Mouse (Mus musculus) kidney, postnatal 4 days (tissue): ENCODE measurements around the gene Bbs4.
"Not testable (repeated sequence)": the region's sequence is repeated elsewhere in the genome, so short reads cannot be mapped to it uniquely, and the experiment has no call there.

Source experiments
- DNase-seq, 2 experiments: peaks; one replicate each; pipeline ENCODE4 v3.0.0; 2021; ENCODE audit warnings: mixed read lengths in 2 of 2

Gene Bbs4

DNA sequence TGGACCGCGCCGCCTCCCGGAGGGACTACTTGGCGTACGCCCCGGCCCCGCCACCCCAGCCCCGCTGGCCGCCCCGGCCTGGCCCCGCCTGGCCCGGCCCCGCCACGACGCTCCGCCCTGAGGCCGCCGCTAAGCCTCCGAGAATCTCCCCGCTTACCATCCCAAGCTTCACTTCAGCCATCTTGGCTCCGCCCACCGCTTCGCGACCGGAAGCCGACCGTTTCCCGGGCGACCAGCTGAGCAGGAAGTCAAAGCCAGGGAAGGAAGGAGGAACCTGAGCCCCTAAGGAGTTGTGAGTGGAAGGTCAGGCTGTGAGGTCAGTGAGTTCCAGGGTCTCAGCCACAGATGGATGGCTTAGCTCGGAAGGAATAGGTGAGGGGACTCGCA is at the start of gene Bbs4:
Bbs4 (minus strand) TSS at position 256 of the 387 bp plus-strand sequence.
- DNase-seq: peak; percentile 96

- no peak for DNase-seq
Observed at GRCm38 (mm10) chr9:59389086-59389485, 35.8 kb upstream of the Bbs4 start.

DNA sequence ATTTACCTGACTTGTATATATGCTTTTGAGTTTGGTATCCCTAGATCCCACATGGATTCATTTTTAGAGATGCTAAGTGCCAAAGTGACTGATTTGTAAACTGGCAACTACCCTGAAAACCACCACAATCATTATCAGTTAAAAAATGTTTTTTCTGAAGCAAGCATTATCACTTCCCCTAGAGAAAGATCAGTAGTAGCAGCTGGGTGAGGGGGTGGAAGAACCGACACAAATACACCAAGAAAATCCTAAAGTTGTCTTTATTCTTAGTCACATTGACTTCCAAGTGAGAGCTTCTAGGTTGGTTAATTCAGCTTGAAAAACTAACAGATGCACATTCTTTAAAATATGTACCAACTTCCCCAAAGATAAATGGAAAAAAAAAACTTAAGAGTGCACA is 35.0 kb upstream of the Bbs4 start:
- DNase-seq: no peak

DNA sequence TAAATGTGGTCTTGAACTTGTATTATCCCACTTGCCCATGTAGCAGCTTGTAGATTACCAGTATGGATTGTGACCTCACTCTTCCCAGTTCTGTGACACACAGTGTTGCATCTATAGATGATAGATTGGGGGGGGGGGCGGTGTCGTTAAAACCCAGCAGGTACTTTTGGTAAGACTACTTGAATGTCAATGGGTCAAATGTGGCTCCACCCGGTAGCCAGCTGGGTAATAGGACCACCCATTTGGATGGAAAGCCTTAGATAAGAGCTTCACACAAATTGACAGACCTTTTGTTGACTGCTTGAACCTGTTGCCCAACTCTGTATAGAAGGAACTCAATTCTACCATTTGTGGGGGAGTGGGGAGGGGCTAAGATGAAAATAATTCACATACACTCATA is 34.2 kb upstream of the Bbs4 start:
- no peak for DNase-seq

- DNase-seq: no peak
Observed at GRCm38 (mm10) chr9:59375626-59376025, 22.3 kb upstream of the Bbs4 start.

- no peak for DNase-seq
Observed at GRCm38 (mm10) chr9:59369646-59370045, 16.3 kb upstream of the Bbs4 start.

GRCm38 (mm10) chr9:59369220-59369619 is 15.9 kb upstream of the Bbs4 start:
- no peak for DNase-seq

- not testable (repeated sequence) for DNase-seq
Observed at GRCm38 (mm10) chr9:59360487-59360886, 7.2 kb upstream of the Bbs4 start.

- not testable (repeated sequence) for DNase-seq
Observed at GRCm38 (mm10) chr9:59358041-59358440, 4.7 kb upstream of the Bbs4 start.

DNA sequence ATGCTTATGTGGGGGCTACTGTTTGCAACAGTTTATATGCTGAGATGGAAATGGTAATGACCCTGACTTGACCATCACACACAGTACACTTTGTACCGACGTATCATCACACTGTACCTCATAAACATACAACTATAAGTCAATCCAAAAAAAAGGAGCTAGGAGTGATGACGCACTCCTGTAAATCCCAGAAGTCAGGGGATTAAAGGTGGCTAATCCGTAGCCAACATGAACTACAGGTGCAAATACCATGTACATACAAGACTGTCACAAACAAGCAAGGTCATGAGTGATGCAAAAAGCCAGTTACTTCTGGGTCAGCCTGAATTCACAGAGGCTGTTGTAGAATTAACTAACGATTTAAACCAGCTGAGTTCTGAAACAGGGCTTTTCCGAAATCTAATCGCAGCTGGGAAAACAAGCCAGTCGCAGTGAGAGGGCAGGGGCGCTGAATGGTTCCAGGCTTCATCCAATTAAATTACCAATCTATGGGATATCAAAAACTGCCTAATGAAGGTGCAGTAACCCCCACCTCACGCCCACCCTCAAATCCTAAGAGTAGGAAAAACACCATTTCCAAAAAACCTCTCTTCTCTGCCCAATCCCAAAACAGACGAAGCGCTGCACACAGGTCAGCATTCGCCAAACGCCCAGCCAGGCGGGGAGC is 589 bp downstream of the Bbs4 start:
- DNase-seq: no peak

DNA sequence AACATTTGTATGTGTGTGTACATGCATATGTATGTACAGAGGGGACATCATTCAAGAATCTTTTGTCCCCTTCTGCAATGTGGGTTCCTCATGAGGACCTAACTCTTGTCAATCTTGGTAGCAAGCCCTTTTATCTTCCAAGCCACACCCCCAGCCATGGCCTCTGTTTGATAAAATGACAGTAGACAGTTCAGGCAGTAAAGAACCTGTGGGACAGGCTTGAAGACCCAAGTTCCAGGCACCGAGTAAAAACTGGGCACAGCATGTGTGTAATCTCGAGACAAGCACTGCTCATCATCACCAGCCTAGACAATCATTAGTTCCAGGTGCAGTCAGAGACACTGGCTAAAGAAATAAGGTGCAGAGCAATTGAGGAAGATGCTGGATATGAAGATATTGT is 7.1 kb downstream of the Bbs4 start:
- DNase-seq: no peak

- DNase-seq: peak; percentile 20 to 32
Observed at GRCm38 (mm10) chr9:59340002-59340401, 13.3 kb downstream of the Bbs4 start.

GRCm38 (mm10) chr9:59339107-59339506 is 14.2 kb downstream of the Bbs4 start:
- no peak for DNase-seq

GRCm38 (mm10) chr9:59338411-59338810 is 14.9 kb downstream of the Bbs4 start:
- no peak for DNase-seq

- DNase-seq: no peak
Observed at GRCm38 (mm10) chr9:59337889-59338288, 15.4 kb downstream of the Bbs4 start.

- no peak for DNase-seq
Observed at GRCm38 (mm10) chr9:59336539-59336938, 16.8 kb downstream of the Bbs4 start.

DNA sequence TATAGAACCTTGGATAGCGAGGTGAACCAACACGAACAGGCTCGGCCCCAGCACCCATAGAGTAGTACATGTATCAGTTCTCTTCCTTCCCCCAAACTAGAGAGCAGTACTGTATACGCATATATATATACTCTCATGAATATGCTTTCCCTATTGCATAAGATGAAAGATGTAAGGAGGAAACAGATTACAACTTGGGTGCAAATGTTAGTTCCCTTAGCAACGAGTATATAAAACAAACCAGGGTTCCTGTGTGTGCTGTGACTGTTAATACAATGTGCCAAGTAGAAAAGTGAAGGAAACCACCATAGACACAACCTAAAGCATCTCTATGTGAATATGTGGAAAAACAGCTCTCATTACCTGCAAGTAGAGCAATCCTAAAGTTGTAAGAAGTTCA is 23.3 kb downstream of the Bbs4 start:
- DNase-seq: no peak

GRCm38 (mm10) chr9:59324351-59324750 is 29.0 kb downstream of the Bbs4 start:
- DNase-seq: no peak

DNA sequence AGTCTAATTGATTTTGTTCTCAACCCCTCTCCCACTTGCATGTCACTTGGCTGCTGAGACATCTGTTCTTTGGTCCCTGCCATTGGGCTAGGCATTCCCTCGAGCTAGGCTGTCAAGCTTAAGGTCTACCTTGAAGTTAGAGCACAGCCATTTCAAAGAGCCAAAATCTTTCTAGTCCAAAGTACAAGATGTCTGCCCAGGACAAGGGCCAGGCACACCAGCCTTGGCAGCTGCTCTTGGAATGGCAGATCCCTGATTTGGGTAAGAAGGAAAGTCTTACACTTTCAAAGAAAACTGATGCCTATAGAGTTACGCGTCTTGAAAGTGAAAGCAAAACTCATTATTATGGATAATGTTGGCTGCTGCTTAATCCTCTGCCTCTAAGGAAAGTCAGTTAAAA is 37.1 kb downstream of the Bbs4 start:
- no peak for DNase-seq

- no peak for DNase-seq
Observed at GRCm38 (mm10) chr9:59311284-59311670, 42.0 kb downstream of the Bbs4 start.

- DNase-seq: no peak
Observed at GRCm38 (mm10) chr9:59310582-59311283, 42.6 kb downstream of the Bbs4 start.

- no peak for DNase-seq
Observed at GRCm38 (mm10) chr9:59307890-59308289, 45.4 kb downstream of the Bbs4 start.

- DNase-seq: no peak
Observed at GRCm38 (mm10) chr9:59296419-59296818, 56.9 kb downstream of the Bbs4 start.

DNA sequence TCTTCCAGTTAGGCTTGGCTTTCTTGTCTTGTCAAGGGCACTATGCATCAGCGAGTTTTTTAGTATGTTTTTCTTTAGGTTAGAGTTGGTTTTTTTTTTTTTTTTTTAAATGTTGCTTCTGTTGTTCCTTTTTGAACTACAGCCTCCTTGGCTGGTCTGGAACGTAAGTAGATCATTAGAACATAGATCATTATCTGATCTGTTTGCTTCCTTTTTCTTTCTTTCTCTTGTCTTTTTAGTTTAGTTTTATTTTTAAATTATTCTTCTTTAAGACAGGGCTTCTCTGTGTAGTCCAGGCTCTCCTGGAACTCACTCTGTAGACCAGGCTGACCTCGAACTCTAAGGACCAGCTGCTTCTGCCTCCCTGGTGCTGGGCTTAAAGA is 60.8 kb downstream of the Bbs4 start:
- no peak for DNase-seq
